32 mouse cellular contexts compared by ENCODE assay signal in the genomic region with DNA sequence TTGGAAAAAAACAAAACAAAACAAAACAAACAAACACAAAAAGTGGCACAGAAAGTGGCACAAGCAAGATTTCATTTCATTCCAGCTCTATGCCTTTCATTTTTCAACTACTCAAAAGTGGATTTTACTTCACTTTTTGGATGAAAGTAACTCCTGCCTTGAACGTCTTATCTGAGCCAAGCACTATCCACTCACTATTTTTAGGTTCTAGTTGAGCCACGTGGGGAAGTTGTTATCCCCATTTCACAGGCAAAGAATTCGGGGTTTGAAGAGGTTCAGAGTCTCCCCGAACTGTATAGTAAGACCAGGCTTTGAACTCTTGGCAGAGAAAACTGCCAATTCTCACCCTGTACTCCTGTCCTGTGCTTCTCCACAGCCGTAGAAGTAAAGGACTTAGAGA. TPM values are rescaled to one million over a fixed set of nuclear protein-coding genes. Genes with fewer than 3 reads are reported as not detected.
A peak's percentile ranks its signal among the peaks of the same experiment; 100 is the strongest.
DNase-seq lines count a peak whose midpoint lies in the region; ATAC-seq and TF ChIP-seq lines count a peak whose summit lies in the region.
"Had no signal": no experiment of that assay in that cellular context is flagged by ENCODE, and none has a peak within 500 bp of the region (broad histone marks: within the 10 kb centered on the region; RNA-seq: fewer than 3 reads in every experiment).

No protein-coding gene starts in this region.

- H3K9me3 ChIP-seq in heart, embryonic 13.5 days = no peaks in the 10 kb centered on the region
- H3K9me3 ChIP-seq in midbrain, embryonic 11.5 days (ENCODE audit: control insufficient read depth, low read length) = no peaks in the 10 kb centered on the region
- H3K9me3 ChIP-seq in midbrain, postnatal 0 days (ENCODE audit: low read length) = no peaks in the 10 kb centered on the region
- H3K9me3 ChIP-seq: embryonic facial prominence, embryonic 12.5 days; G1E; hindbrain, embryonic 12.5 days; intestine, embryonic 15.5 days; limb, embryonic 10.5 days; limb, embryonic 15.5 days; midbrain, embryonic 10.5 days; neural tube, embryonic 12.5 days had no signal

- intact Hi-C loops in gastrocnemius, adult 2 months (cut with DNase I) = no loop called here

- no peak overlapping the region for H3K4me2 ChIP-seq in heart, embryonic 13.5 days
- H3K4me2 ChIP-seq in midbrain, embryonic 11.5 days = no peak overlapping the region
- H3K4me2 ChIP-seq in midbrain, postnatal 0 days (ENCODE audit: low read depth, low read length, poor library complexity, severe bottlenecking) = no peak overlapping the region
- H3K4me2 ChIP-seq: embryonic facial prominence, embryonic 12.5 days; hindbrain, embryonic 12.5 days; intestine, embryonic 15.5 days; limb, embryonic 15.5 days; lung, embryonic 14.5 days; neural tube, embryonic 12.5 days had no signal

- no peak overlapping the region for H3K4me3 ChIP-seq in gastrocnemius, adult 2 months
- no peak overlapping the region for H3K4me3 ChIP-seq in heart, embryonic 13.5 days
- no peak overlapping the region for H3K4me3 ChIP-seq in midbrain, embryonic 11.5 days (ENCODE audit: low read depth, low read length)
- H3K4me3 ChIP-seq in midbrain, postnatal 0 days (ENCODE audit: low read depth, low read length) = no peak overlapping the region
- H3K4me3 ChIP-seq: embryonic facial prominence, embryonic 12.5 days; hindbrain, embryonic 12.5 days; intestine, embryonic 15.5 days; limb, embryonic 10.5 days; limb, embryonic 15.5 days; midbrain, embryonic 10.5 days; myocyte; neural tube, embryonic 12.5 days had no signal

- no peak for ATAC-seq in heart, embryonic 13.5 days (ENCODE audit: extremely low read depth, insufficient number of reproducible peaks, low FRiP score, low TSS enrichment)
- ATAC-seq in midbrain, embryonic 11.5 days (ENCODE audit: low FRiP score) = no peak
- no peak for ATAC-seq in midbrain, postnatal 0 days (ENCODE audit: low FRiP score)
- ATAC-seq: forebrain, embryonic 14.5 days; hindbrain, postnatal 0 days; intestine, embryonic 15.5 days; midbrain, embryonic 16.5 days had no signal

- no peak for TF ChIP-seq CTCF in gastrocnemius, adult 2 months (IDR thresholded peaks at IDR 0.05)
- TF ChIP-seq CTCF in midbrain, postnatal 0 days (IDR thresholded peaks at IDR 0.05) = no peak

- DNase-seq in gastrocnemius, adult 2 months = no peak
- no peak for DNase-seq in gastrocnemius, adult 8-10 months (ENCODE audit: low spot score in 2 of 2)
- DNase-seq in heart, adult 18-20 months = no peak
- DNase-seq in midbrain, embryonic 11.5 days (ENCODE audit: low spot score, missing footprints) = peak; percentile 56
- DNase-seq in midbrain, postnatal 0 days (ENCODE audit: low spot score) = no peak
- no peak for DNase-seq in right cerebral cortex, postnatal 36 days (ENCODE audit: low spot score in 2 of 2)
- no peak for DNase-seq in layer of hippocampus, adult 9-10 months (ENCODE audit: low spot score)
- DNase-seq: adrenal gland, postnatal 14 days; cerebellum, adult 11 months; cerebellum, adult 9-10 months; embryo, embryonic 11 days; kidney, adult 2 months; kidney, postnatal 4 days; layer of hippocampus, adult 9-11 months; lung, embryonic 14.5 days; lung, postnatal 14 days; thymus, adult 2 months; thymus, postnatal 36 days had no signal

- peaks cover 78% of the 10 kb centered on the region for H3K4me1 ChIP-seq in heart, embryonic 13.5 days
- H3K4me1 ChIP-seq in midbrain, embryonic 11.5 days (ENCODE audit: control insufficient read depth, insufficient read depth, low read length) = no peaks in the 10 kb centered on the region
- H3K4me1 ChIP-seq in midbrain, postnatal 0 days (ENCODE audit: insufficient read depth, low read length) = no peaks in the 10 kb centered on the region
- H3K4me1 ChIP-seq: embryonic facial prominence, embryonic 12.5 days; limb, embryonic 10.5 days; neural tube, embryonic 12.5 days had no signal

- H3K9ac ChIP-seq in heart, embryonic 13.5 days = no peak overlapping the region
- H3K9ac ChIP-seq in midbrain, embryonic 11.5 days (ENCODE audit: low read length) = no peak overlapping the region
- H3K9ac ChIP-seq in midbrain, postnatal 0 days (replicated peaks; ENCODE audit: low read length, poor library complexity, severe bottlenecking) = no peak overlapping the region
- H3K9ac ChIP-seq: embryonic facial prominence, embryonic 12.5 days; hindbrain, embryonic 12.5 days; intestine, embryonic 15.5 days; limb, embryonic 15.5 days; lung, embryonic 14.5 days; neural tube, embryonic 12.5 days had no signal

- peaks cover 24% of the 10 kb centered on the region for H3K36me3 ChIP-seq in heart, embryonic 13.5 days
- no peaks in the 10 kb centered on the region for H3K36me3 ChIP-seq in midbrain, embryonic 11.5 days (ENCODE audit: control insufficient read depth, insufficient read depth, low read length)
- peaks cover 3% of the 10 kb centered on the region; the same call in 1 of the 2 replicates for H3K36me3 ChIP-seq in midbrain, postnatal 0 days (ENCODE audit: insufficient read depth, low read length)
- H3K36me3 ChIP-seq: embryonic facial prominence, embryonic 12.5 days had no signal

- H3K27ac ChIP-seq in gastrocnemius, adult 2 months = peak overlapping the region; percentile 35
- H3K27ac ChIP-seq in heart, embryonic 13.5 days (replicated peaks) = peak overlapping the region; percentile 61
- H3K27ac ChIP-seq in midbrain, embryonic 11.5 days (ENCODE audit: low read depth, low read length) = no peak overlapping the region
- no peak overlapping the region for H3K27ac ChIP-seq in midbrain, postnatal 0 days (ENCODE audit: low read depth, low read length)
- H3K27ac ChIP-seq: embryonic facial prominence, embryonic 12.5 days; hindbrain, embryonic 12.5 days; hindbrain, postnatal 0 days; intestine, embryonic 15.5 days; kidney, postnatal 0 days; limb, embryonic 10.5 days; limb, embryonic 15.5 days; midbrain, embryonic 10.5 days; neural tube, embryonic 12.5 days had no signal

- WGBS in heart, embryonic 13.5 days = 29% methylated on average over 5 of the region's 5 CpGs
- WGBS in midbrain, embryonic 11.5 days = 93% methylated on average over 5 of the region's 5 CpGs
- WGBS in midbrain, postnatal 0 days = 85% methylated on average over 5 of the region's 5 CpGs

- H3K27me3 ChIP-seq in heart, embryonic 13.5 days (replicated peaks) = no peaks in the 10 kb centered on the region
- no peaks in the 10 kb centered on the region for H3K27me3 ChIP-seq in midbrain, embryonic 11.5 days (ENCODE audit: control insufficient read depth, insufficient read depth, low read length)
- H3K27me3 ChIP-seq in midbrain, postnatal 0 days (ENCODE audit: insufficient read depth, low read length) = no peaks in the 10 kb centered on the region
- H3K27me3 ChIP-seq: embryonic facial prominence, embryonic 12.5 days; hindbrain, embryonic 12.5 days; intestine, embryonic 15.5 days; limb, embryonic 15.5 days; neural tube, embryonic 12.5 days had no signal

RNA-seq across cellular contexts. Expression of a gene that starts 41.7 kb away (rescaled TPM):
- total RNA-seq in gastrocnemius, adult 2 months (2021) = under 1 TPM; 0.38 to 0.39 TPM
- total RNA-seq in gastrocnemius, adult 8-10 months (2022) = 1 to 10 TPM in 1 of 4 experiments, under 1 TPM in 2, not detected in 1; 0.34 to 1.2 (median 0.62) TPM
- polyA plus RNA-seq in heart, embryonic 13.5 days (2015; fragmentation: Nextera tagmentation; extraction: Ambion mirVana) = 3.6 and 3.7 TPM in 2 replicates
- 1 to 10 TPM; 1.1 to 1.3 TPM for total RNA-seq in heart, adult 18-20 months (2021)
- 5.6 and 6.1 TPM in 2 replicates for polyA plus RNA-seq in midbrain, embryonic 11.5 days (2014; fragmentation: Nextera tagmentation; extraction: Ambion mirVana)
- 1.4 and 2.6 TPM in 2 replicates for total RNA-seq in midbrain, postnatal 0 days (2014; rRNA removed)
- polyA plus RNA-seq in midbrain, postnatal 0 days (2015; fragmentation: Nextera tagmentation; extraction: Ambion mirVana) = 3.7 and 3.8 TPM in 2 replicates

RNA-seq across cellular contexts. Expression of a gene that starts 50.1 kb away (rescaled TPM):
- 100 to 1,000 TPM in 1 of 2 experiments, 10 to 100 TPM in 1; 93.9 to 125 TPM for total RNA-seq in gastrocnemius, adult 2 months (2021)
- 100 to 1,000 TPM; 102 to 111 (median 107) TPM for total RNA-seq in gastrocnemius, adult 8-10 months (2022)
- polyA plus RNA-seq in heart, embryonic 13.5 days (2015; fragmentation: Nextera tagmentation; extraction: Ambion mirVana) = 233 and 270 TPM in 2 replicates
- total RNA-seq in heart, adult 18-20 months (2021) = 100 to 1,000 TPM; 219 to 232 TPM
- polyA plus RNA-seq in midbrain, embryonic 11.5 days (2014; fragmentation: Nextera tagmentation; extraction: Ambion mirVana) = 153 and 162 TPM in 2 replicates
- total RNA-seq in midbrain, postnatal 0 days (2014; rRNA removed) = 90.5 and 102 TPM in 2 replicates
- polyA plus RNA-seq in midbrain, postnatal 0 days (2015; fragmentation: Nextera tagmentation; extraction: Ambion mirVana) = 153 and 161 TPM in 2 replicates

Comparison
In these comparisons a context has a peak if more than half of its experiments do, and no peak if none do; other contexts are left out.
1. H3K27ac ChIP-seq: peak in gastrocnemius, adult 2 months (single experiment) and heart, embryonic 13.5 days (single experiment); none in midbrain, embryonic 11.5 days (single experiment) and midbrain, postnatal 0 days (single experiment).